Mouse (Mus musculus) adrenal gland, postnatal 10 days (tissue): ENCODE results near the gene Caskin2. TPM values are rescaled to one million over a fixed set of nuclear protein-coding genes. Genes with fewer than 3 reads are reported as not detected.
"Not testable (repeated sequence)": the region's sequence is repeated elsewhere in the genome, so short reads cannot be mapped to it uniquely, and the experiment has no call there.

Source experiments
- DNase-seq: peaks from one replicate; pipeline ENCODE4 v3.0.0; 2021; ENCODE audit warnings: mixed read lengths
- long read RNA-seq, 2 experiments: library from polyadenylated mRNA; stranded (forward); transcript quantifications; one replicate each; pipeline ENCODE4 v2.0.0; 2021
- total RNA-seq, 2 experiments: library from RNA; stranded (reverse); gene quantifications; 2 replicates each; pipeline ENCODE4 v1.2.3; 2021

Gene Caskin2
- 10 to 100 TPM; 43.3 to 47.0 TPM for total RNA-seq
- long read RNA-seq, experiment 1, full-length matches to known transcripts, result 3 of 31 reads
- long read RNA-seq, experiment 1, partial matches to known transcripts, result 24 of 31 reads
- long read RNA-seq, experiment 1, other reads (novel, unspliced or antisense), result 4 of 31 reads
- long read RNA-seq, experiment 2, full-length matches to known transcripts, result 14 of 35 reads
- long read RNA-seq, experiment 2, partial matches to known transcripts, result 11 of 35 reads
- long read RNA-seq, experiment 2, other reads (novel, unspliced or antisense), result 10 of 35 reads

GRCm38 (mm10) chr11:115813507-115814296, at the start of gene Caskin2:
Gene Caskin2 (minus strand): TSS chr11:115813639.
- DNase-seq, result peak; percentile 99

GRCm38 (mm10) chr11:115859143-115859945, 45.9 kb upstream of the Caskin2 start:
- peak; percentile 96 for DNase-seq

GRCm38 (mm10) chr11:115858354-115858753, 44.9 kb upstream of the Caskin2 start, which contains the start of gene Myo15b:
Gene Myo15b (plus strand): TSS chr11:115858406.
- no peak for DNase-seq

- DNase-seq, result peak; percentile 25
These were observed 44.5 kb upstream of the Caskin2 start for GRCm38 (mm10) chr11:115857936-115858335.

- not testable (repeated sequence) for DNase-seq
These were observed 43.7 kb upstream of the Caskin2 start for GRCm38 (mm10) chr11:115857146-115857545.

- no peak for DNase-seq
These were observed 41.2 kb upstream of the Caskin2 start for GRCm38 (mm10) chr11:115854674-115855073.

GRCm38 (mm10) chr11:115845819-115846218, 32.4 kb upstream of the Caskin2 start:
- DNase-seq, result no peak

- DNase-seq, result no peak
These were observed 30.8 kb upstream of the Caskin2 start for GRCm38 (mm10) chr11:115844240-115844639.

- peak; percentile 14 for DNase-seq
These were observed 30.4 kb upstream of the Caskin2 start for GRCm38 (mm10) chr11:115843891-115844239.

GRCm38 (mm10) chr11:115843141-115843890, 29.9 kb upstream of the Caskin2 start:
- DNase-seq, result no peak

GRCm38 (mm10) chr11:115841961-115842550, 28.6 kb upstream of the Caskin2 start:
- DNase-seq, result peak; percentile 47

- DNase-seq, result no peak
These were observed 27.6 kb upstream of the Caskin2 start for GRCm38 (mm10) chr11:115841044-115841443.

GRCm38 (mm10) chr11:115839732-115840131, 26.3 kb upstream of the Caskin2 start:
- DNase-seq, result no peak

GRCm38 (mm10) chr11:115838895-115839311, 25.5 kb upstream of the Caskin2 start:
- DNase-seq, result no peak

- peak; percentile 45 for DNase-seq
These were observed 24.3 kb upstream of the Caskin2 start for GRCm38 (mm10) chr11:115837606-115838345.

- no peak for DNase-seq
These were observed 23.4 kb upstream of the Caskin2 start for GRCm38 (mm10) chr11:115836656-115837395.

GRCm38 (mm10) chr11:115834033-115834432, 20.6 kb upstream of the Caskin2 start:
- DNase-seq, result no peak

- peak; percentile 24 for DNase-seq
These were observed 19.6 kb upstream of the Caskin2 start for GRCm38 (mm10) chr11:115833021-115833513.

GRCm38 (mm10) chr11:115832523-115832922, 19.1 kb upstream of the Caskin2 start:
- peak; percentile 72 for DNase-seq

- no peak for DNase-seq
These were observed 18.6 kb upstream of the Caskin2 start for GRCm38 (mm10) chr11:115832064-115832463.
